Mouse (Mus musculus) cerebral cortex, adult 2 months (tissue): ENCODE data around the gene Mme.

Experiments used
- WGBS: fragments of 180-500 bp; shearing (Covaris S2); methylation state at CpG from one replicate; pipeline ENCODE4 v1.1.7; 2018; 5-methylcytosine and 5-hydroxymethylcytosine counted together

Mme gene

GRCm38 (mm10) chr3:63241099-63241587 is at the start of gene Mme:
Gene Mme (plus strand): TSS chr3:63241537.
- WGBS, result 93% methylated on average over 7 of the region's 7 CpGs

- WGBS, result 44% methylated on average over 3 of the region's 3 CpGs
Observed at GRCm38 (mm10) chr3:63196565-63196964, 44.8 kb upstream of the Mme start.

DNA sequence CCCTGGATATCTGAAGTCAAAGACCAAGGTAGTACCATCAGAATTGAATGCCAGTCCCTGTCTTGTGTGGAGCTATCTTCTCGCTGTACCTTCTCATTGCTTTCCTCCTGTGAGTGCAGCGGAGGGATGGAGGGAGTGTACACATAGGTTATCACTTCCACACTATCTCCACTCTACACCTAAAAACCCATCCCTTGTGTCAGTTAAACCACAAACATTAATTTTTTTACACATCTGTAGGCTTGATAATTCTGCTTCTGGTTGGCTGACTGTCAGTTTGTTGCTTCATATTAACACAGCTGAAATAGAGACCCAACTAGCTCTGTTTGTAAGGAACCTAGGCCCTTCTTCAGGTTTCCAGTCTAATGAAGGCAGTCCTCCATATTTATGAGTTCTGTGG is 43.3 kb upstream of the Mme start:
- WGBS, result 97% methylated on average over 2 of the region's 2 CpGs

GRCm38 (mm10) chr3:63221867-63222591 is 19.3 kb upstream of the Mme start:
- 92% methylated on average over 4 of the region's 4 CpGs for WGBS

DNA sequence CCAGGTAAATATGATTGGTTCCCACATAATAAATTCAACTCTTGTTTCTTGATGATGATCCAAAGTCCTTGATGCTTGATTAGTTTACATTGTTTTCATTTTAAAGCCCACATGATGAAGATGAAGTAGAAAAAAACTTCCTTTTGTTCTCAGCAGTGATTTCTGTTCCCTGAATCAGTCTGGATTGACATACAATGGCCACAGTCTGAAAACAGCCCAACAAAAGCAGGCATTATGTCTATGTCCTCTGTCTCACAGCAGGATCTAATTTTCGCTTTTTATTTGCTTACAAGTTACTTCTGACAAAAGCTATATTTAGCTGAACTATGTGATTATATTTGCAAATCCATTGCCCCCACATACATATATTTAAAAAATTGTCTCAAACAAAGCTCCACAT is 17.7 kb upstream of the Mme start:
- WGBS, result 40% methylated on average over 1 of the region's 1 CpGs

DNA sequence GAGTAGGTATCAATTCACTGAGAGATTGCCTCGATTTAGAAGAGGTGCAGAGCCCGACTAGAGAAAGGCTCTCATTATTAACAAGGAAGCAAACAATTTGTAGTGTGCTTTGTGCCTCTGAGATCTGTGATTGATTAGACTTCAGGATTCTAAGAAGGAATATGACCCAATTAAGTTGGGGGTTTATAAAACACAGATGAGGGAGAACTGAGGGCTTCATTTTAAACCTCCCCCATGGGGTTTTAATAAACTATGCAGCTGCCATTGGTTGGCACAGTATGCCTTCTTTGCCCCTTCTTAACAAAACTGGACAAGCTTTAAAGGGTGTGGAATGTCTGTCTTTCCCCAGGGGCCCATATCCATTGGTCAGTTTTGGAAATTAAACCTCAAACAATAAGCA is 5.4 kb upstream of the Mme start:
- WGBS, result 37% methylated on average over 2 of the region's 2 CpGs

DNA sequence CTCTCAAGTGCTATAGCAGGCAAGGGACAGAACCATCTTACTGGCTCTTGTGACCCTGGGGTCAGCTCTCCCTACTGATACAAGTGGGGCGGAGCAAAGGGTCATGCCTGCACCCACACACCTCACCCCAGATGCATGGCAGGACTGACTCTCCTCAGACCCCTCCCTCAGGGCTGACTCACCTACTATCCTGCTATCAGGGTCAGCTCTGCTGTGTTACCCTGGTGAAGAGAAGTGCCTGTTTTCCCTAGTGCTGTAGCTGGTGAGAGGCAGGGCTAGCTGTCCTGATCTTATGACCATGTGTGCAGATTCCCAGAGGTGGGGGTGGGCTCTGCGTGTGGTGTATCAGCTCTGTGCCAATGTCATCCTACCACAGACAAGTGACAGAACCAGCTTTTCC is 30.8 kb downstream of the Mme start:
- WGBS, result 98% methylated on average over 2 of the region's 2 CpGs

- 88% methylated on average over 6 of the region's 6 CpGs for WGBS
Observed at GRCm38 (mm10) chr3:63294316-63294715, 53.0 kb downstream of the Mme start.

DNA sequence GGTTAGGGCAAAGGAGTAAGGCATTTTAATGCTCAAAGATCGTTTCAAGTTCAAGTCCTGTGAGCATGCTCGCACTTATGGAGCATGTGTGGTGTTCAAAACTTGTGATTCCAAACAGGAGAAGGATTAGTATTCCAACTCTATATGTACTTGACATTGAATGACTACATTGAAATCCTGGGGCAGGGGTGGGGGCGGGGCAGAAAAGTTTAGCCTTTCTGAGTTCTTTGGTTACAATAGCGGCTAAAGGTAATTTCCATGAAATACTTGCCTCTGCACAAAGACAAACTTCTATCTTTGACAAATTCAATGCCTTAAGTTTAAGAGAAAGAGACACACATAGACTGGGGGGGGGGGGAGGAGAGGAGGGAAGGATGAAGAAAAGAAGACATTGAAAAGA is 53.5 kb downstream of the Mme start:
- WGBS, result 61% methylated on average over 4 of the region's 4 CpGs

DNA sequence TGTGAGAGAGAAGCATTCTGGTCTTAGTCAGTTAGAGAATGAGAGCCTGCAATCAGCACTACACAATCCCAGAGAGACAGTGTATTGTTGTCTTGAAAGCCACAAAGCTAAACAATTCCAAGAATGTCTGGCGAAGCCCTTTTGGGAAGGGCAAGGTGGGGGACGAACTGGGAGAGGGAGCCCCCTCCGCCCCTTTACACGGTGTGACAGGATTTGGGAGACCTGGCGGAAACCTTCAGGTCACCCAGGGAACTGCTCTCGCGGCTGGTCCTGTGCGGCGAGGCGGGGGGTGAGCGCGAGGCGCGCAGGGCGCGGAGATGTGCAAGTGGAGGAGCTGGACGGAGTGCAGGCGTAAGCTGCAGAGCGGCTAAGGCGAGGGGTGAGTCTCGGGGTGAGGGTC is 53.9 kb downstream of the Mme start:
- WGBS, result under 1% methylated on average over 21 of the region's 21 CpGs

GRCm38 (mm10) chr3:63295657-63296231 is 54.4 kb downstream of the Mme start:
- 1% methylated on average over 51 of the region's 54 CpGs for WGBS

GRCm38 (mm10) chr3:63296411-63296810 is 55.1 kb downstream of the Mme start:
- WGBS, result 7% methylated on average over 12 of the region's 12 CpGs

DNA sequence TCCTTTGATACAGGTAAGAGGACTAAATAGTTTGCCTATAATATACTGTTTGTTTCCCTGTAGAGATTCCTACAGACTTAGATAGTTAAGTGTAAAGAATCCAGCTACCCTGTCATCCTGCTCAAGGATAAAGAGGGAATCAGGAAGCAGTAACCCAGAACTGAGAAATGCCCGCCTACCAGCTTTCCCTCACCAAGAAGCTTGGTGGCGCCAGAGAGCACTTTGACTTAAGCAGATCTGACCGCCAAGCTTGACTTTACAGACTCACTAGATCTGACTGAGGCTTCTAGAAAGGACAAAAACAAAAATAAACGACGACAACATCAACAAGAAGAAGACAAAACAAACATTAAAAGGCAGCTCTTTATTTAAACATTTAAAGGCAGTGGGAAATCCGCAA is 56.5 kb downstream of the Mme start:
- 8% methylated on average over 6 of the region's 6 CpGs for WGBS

GRCm38 (mm10) chr3:63315211-63315760 is 73.9 kb downstream of the Mme start:
- WGBS, result 91% methylated on average over 7 of the region's 7 CpGs

- 79% methylated on average over 3 of the region's 3 CpGs for WGBS
Observed at GRCm38 (mm10) chr3:63317496-63317895, 76.2 kb downstream of the Mme start.

DNA sequence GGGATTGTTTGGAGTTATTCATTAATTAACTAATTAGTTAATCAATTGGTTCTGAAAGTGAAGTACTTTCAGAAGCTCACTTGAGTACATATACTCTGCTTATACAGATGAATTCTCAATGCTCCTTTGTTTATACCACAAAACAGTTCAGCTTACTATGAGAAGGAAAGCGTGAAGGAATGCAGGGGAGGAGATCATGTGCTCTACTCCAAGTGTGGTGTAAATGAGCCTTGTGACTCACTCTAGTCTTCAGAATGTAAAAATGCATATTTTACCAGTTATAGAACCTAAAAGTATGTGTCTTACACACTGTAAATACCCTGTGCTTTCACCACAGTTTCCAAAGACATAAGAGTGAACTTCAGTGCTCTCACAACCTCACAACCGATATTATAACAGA is 84.3 kb downstream of the Mme start:
- WGBS, result 41% methylated on average over 2 of the region's 2 CpGs

DNA sequence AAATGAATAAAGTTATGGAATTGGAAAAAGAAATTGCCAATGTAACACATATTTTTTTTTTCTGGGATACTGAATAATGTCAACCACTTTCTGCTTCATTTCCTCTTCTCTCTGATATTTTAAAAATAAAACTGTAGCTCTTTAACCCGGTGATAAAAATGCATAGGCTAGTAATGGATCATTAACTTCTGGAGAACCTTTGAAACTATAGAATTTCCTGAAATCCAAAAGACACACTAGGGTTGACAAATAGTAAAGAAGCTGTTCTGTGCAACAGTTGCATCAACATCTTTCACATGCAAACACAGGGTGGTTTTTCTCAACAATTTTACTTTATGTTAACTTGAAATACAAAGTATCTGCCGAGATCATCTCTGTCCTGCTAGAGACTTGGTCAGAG is 98.8 kb downstream of the Mme start:
- 81% methylated on average over 2 of the region's 2 CpGs for WGBS

- 94% methylated on average over 3 of the region's 3 CpGs for WGBS
Observed at GRCm38 (mm10) chr3:63340546-63340945, 99.2 kb downstream of the Mme start.

DNA sequence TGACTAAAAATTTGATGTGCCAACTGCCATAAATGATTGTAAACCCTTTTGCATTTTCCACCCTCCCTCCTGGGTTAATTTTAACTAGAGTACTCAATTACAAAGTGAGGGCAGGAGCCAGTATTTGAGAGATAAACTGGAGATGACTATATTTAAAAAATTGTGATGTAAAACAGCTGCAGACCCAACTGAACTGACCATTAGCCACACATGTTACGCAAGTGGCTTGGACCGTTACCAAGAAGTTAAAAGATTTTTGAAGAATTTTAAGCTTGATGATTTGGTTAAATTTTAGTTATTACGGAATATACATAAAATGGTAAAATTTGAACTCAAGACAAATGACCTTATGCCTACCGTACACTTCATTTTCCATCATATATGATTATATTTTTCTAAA is 100.1 kb downstream of the Mme start:
- 96% methylated on average over 4 of the region's 4 CpGs for WGBS

GRCm38 (mm10) chr3:63344998-63345397 is 103.7 kb downstream of the Mme start:
- 88% methylated on average over 5 of the region's 5 CpGs for WGBS

- WGBS, result 80% methylated on average over 2 of the region's 2 CpGs
Observed at GRCm38 (mm10) chr3:63348893-63349426, 107.6 kb downstream of the Mme start.

GRCm38 (mm10) chr3:63350242-63350641 is 108.9 kb downstream of the Mme start:
- WGBS, result 93% methylated on average over 4 of the region's 4 CpGs

GRCm38 (mm10) chr3:63350704-63351103 is 109.4 kb downstream of the Mme start:
- 85% methylated on average over 3 of the region's 3 CpGs for WGBS
